Mouse (Mus musculus) adipocyte (in vitro differentiated cells): ENCODE measurements around the gene Mxi1.
A peak's percentile ranks its signal among the peaks of the same experiment; 100 is the strongest.

Experiments used
- DNase-seq: peaks from one replicate; pipeline ENCODE4 v3.0.0-alpha.2; 2016; ENCODE audit warnings: low spot score

The Mxi1 gene

GRCm38 (mm10) chr19:53310348-53310747 is at the start of gene Mxi1:
Gene Mxi1, plus strand, starts transcription at chr19:53310518.
- peak; percentile 90 for DNase-seq

DNA sequence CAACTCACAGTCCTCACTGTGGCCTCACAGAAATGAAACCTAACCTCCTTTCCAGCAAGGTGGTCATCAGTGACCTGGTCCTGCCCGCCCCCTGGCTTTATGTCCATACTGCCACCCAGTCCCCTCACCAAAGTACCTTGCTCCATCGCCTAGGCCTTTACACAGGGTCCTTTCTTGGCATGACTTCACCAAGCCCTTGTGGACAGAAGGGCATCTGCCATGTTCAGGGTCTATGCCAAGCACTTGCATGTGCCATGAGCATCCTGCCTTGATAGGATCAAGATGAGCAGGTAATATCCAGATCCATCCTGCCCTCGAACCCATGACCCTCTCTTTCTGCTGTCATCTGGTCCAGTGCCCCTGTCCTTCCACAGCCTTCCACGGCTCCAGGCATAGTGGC is 49.5 kb upstream of the Mxi1 start:
- no peak for DNase-seq

- no peak for DNase-seq
These were observed 48.3 kb upstream of the Mxi1 start for GRCm38 (mm10) chr19:53262061-53262460.

GRCm38 (mm10) chr19:53263859-53264733 is 46.2 kb upstream of the Mxi1 start:
- DNase-seq, result no peak

GRCm38 (mm10) chr19:53264821-53265727 is 45.2 kb upstream of the Mxi1 start:
- DNase-seq, result no peak

DNA sequence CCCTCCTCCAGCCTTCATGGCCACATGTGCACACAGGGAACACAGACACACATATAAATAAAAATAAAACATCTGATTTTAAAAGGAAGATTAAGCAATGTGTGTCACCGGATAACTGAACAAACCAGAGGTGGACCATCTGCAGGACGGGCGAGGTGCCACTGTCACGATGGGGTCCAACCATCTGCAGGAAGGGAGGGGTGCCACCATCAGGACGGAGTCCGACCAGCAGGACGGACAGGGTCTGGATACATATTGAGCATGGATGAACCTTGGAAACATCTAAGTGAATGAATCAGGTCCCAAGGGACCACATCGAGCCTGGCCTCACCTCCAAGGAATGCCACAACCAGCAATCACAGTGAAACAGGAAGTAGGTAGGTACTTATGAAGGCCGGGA is 43.0 kb upstream of the Mxi1 start:
- no peak for DNase-seq

GRCm38 (mm10) chr19:53273055-53273722 is 37.1 kb upstream of the Mxi1 start:
- no peak for DNase-seq

GRCm38 (mm10) chr19:53273781-53274428 is 36.4 kb upstream of the Mxi1 start:
- DNase-seq, result no peak

- no peak for DNase-seq
These were observed 35.1 kb upstream of the Mxi1 start for GRCm38 (mm10) chr19:53275204-53275603.

GRCm38 (mm10) chr19:53276902-53277707 is 33.2 kb upstream of the Mxi1 start:
- no peak for DNase-seq

- no peak for DNase-seq
These were observed 31.6 kb upstream of the Mxi1 start for GRCm38 (mm10) chr19:53278491-53279415.

DNA sequence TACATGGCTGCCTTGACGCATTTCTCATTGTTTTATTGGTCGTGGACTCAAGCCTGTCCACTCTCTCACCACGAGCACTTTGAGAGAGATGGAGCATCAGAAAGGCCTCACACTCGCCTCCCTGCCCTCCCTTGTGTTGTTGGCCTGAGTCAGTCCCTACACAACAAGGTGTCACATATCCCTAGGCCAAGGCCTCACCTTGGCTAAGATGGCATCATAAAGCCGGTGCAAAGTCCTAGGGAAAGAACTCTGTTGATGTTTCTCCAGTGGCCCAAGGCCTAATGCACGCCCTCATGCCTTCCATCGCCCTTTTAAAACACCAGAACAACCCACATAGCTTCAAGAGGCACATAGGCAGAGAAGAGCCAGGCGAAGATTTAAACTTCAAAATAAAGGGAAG is 30.1 kb upstream of the Mxi1 start:
- no peak for DNase-seq

- no peak for DNase-seq
These were observed 27.7 kb upstream of the Mxi1 start for GRCm38 (mm10) chr19:53282571-53282970.

DNA sequence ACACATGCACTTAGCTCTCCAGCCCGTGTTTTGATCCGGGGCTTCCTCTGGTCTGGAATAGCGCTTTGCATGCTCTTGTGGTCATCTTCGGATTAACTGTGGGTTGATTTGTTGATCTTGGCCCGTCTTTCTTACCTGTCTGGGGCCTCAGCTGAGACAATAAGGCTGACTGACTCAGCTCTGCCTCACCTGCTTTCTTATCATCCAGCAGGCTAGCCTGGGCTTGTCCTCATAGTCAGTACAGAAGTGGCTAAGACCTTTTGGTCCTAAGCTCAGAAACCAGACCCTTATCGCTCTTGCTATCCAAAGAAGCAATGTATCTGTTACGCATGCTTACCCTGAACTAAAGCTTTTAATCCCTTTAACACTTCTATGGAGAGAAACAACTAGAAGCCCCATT is 26.6 kb upstream of the Mxi1 start:
- no peak for DNase-seq

DNA sequence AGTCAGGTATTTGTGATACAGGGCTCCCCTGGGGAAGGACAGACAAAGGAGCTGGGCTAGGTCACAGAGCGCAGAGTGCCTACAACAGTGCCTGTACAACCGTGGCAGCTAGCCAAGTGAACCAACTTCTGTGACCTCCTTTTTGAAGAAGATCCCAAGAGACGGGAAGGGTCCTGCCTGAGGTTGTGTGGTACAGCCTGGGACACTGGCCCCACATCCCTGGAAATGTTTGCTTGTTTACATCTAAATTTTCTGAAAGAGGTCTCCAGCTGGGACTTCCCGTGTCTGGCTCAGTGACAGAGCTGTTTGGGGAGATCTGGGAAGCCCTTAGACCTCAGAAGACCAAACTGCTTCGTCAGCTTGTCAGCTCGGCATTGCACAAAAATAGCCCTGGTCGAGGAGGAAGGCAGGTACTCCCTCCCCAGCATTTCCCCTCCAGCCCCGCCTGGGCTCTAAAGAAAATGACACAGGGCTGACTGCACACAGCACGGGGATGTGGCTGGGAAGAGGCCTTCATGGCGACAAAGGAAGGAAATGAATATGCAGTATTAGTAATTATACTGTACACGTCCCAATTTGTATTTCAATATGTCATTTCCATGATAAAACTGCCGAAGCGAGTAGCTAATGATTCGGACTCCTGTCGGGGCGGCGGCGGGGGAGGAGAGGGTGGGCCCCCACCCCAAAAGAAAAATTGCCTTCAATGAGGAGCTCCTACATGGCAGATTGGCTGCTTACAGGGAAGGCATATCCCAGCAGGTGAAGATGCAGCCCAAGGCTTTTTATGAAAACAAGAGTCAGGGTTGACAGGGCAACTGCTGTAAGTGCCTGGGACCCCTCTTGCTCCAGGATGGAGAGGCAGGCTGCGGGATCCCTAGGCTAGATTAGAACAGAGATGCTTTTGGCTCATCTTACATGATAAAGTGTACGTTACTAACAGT is 25.8 kb upstream of the Mxi1 start:
- no peak for DNase-seq

DNA sequence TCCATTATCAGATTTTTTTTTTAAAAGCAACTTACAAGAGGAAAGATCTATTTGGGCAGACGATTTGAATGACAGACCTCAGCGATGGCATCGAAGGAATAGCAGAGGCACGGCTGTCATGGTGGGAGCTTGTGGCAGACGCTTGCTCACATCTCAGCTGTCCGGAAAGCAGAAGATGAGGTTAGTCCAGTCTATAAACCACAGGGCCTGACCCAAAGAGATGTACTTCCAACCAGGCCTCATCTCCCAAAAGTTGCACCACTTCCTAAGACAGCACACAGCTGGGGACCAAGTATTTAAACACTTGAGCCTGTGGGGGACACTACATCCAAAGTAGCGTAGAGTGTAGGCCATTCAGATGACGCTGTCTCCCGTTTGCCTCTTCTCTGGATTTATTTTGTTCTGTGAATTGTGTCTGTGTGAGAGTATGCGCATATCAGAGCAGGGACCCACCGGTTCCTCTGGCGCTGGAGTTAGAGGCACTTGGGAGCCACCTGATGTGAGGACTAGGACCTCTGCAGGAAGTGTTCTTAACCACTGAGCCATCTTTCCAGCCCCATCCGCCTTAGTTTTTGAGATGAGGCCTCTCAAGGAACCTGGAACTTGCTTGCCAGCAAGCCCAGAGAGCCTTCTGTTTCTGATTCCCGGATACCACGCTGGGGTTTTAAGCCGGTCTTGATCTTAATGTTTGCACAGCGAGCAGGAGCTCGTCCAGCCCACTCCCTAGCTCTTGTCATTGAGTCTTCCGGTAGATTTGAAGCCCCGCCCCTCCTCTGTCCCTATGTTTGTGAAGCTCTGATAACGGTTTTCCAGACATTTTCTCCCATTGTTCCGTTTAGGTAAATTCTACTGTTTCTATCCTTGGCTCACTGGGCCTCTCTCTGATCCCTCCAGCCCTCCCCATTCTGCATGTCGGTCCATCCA is 13.7 kb upstream of the Mxi1 start:
- DNase-seq, result no peak

- DNase-seq, result no peak
These were observed 11.0 kb upstream of the Mxi1 start for GRCm38 (mm10) chr19:53299156-53299828.
